Mouse (Mus musculus): Measurements from ENCODE around the gene Gpr107.

DNA sequence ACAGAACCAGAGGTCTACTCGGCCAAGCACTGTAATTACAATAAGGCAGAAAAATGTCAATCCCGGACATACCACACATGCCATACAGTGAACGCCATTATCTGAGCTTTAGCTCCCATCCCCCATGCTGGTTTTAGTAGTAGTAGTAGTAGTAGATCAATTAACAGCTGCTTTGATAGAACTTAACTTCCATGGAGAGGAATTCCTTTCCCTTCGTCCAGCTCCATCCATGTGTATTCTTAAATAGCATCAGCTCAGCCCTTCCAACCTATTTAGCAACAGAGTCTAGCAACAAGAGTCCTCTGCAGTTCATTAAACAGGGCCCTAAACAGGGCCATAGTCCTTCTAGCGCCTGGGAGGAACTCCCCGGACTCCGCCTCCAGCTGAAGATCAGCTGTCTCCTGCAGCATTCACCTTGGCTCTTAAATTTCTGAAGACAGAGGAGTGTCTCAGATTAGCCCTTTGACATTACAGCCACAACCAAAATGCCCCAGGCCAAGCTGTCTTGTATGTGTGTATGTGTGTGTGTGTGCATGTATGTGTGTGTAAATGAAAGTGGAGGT is 30.9 kb upstream of the Gpr107 start:
- TF ChIP-seq CTCF (IDR thresholded peaks at IDR 0.05; ENCODE audit: control insufficient read depth, insufficient read depth, low read length) (no peak), POLR2A (IDR thresholded peaks at IDR 0.05; ENCODE audit: borderline replicate concordance, control insufficient read depth, low read depth, low read length) (no peak)

Data from bone marrow, adult 2 months (tissue).